Mouse (Mus musculus) hindbrain, postnatal 0 days (tissue): ENCODE measurements around the gene Coq7. TPM values are rescaled to one million over a fixed set of nuclear protein-coding genes. Genes with fewer than 3 reads are reported as not detected.

Experiments used
- ATAC-seq: fragments of 200-750 bp; cut with Nextera tagmentation; 2 replicates; pipeline ENCODE4 v1.8.0; 2017; ENCODE audit warnings: mild to moderate bottlenecking, moderate TSS enrichment, moderate library complexity
- DNase-seq: peaks from one replicate; pipeline ENCODE4 v3.0.0-alpha.2; 2015; ENCODE audit warnings: low spot score
- H3K27ac ChIP-seq: fragments of 300-500 bp; sonication (generic); 2 replicates; pipeline ENCODE4 v1.5.1; 2014; ENCODE audit warnings: mild to moderate bottlenecking
- H3K27me3 ChIP-seq: fragments of 300-500 bp; sonication (generic); 2 replicates; pipeline ENCODE4 v1.6.1; 2014; ENCODE audit warnings: low read length, mixed read lengths; ENCODE audit not compliant: insufficient read depth
- H3K36me3 ChIP-seq: fragments of 300-500 bp; sonication (generic); 2 replicates; pipeline ENCODE4 v1.6.1; 2014; ENCODE audit warnings: low read length, mixed read lengths; ENCODE audit not compliant: insufficient read depth
- H3K4me1 ChIP-seq: fragments of 300-500 bp; sonication (generic); 2 replicates; pipeline ENCODE4 v1.6.1; 2014; ENCODE audit warnings: antibody characterized with exemption, low read length, mixed read lengths; ENCODE audit not compliant: insufficient read depth
- H3K4me2 ChIP-seq: fragments of 300-500 bp; sonication (generic); 2 replicates; pipeline ENCODE4 v1.6.1; 2014; ENCODE audit warnings: low read depth, mild to moderate bottlenecking, low read length, moderate library complexity, mixed read lengths
- H3K4me3 ChIP-seq: fragments of 300-500 bp; sonication (generic); 2 replicates; pipeline ENCODE4 v1.5.1; 2014; ENCODE audit warnings: low read length
- H3K9ac ChIP-seq: fragments of 300-500 bp; sonication (generic); replicated peaks from 2 replicates; pipeline ENCODE4 v1.6.1; 2014; ENCODE audit warnings: mild to moderate bottlenecking, low read length, moderate library complexity, mixed read lengths
- H3K9me3 ChIP-seq: fragments of 300-500 bp; sonication (generic); 2 replicates; pipeline ENCODE4 v1.6.1; 2016; ENCODE audit warnings: low read length, mixed read lengths
- CTCF ChIP-seq: IDR thresholded peaks from 2 replicates; pipeline ENCODE4 v1.5.1; 2016; ENCODE audit warnings: antibody characterized with exemption, control low read depth, low read depth
- WGBS: fragments of 180-500 bp; shearing (Covaris S2); extraction: QIAGEN DNeasy Blood & Tissue Kit; methylation state at CpG from one replicate; pipeline ENCODE4 v1.1.7; 2014; 5-methylcytosine and 5-hydroxymethylcytosine counted together
- polyA plus RNA-seq: library from polyadenylated mRNA; unstranded; fragments of >200 nt; fragmentation: Nextera tagmentation; extraction: Ambion mirVana; gene quantifications from 2 replicates; pipeline ENCODE4 v1.2.1, GENCODE M21; 2015
- total RNA-seq: library from RNA; depleted of rRNA; stranded (reverse); fragments of >200 nt; gene quantifications from 2 replicates; pipeline ENCODE4 v1.2.3, GENCODE M21; 2014

Gene Coq7
- total and polyA plus RNA-seq, 2 experiments from 2014 or later = 35.8 to 157 TPM

DNA sequence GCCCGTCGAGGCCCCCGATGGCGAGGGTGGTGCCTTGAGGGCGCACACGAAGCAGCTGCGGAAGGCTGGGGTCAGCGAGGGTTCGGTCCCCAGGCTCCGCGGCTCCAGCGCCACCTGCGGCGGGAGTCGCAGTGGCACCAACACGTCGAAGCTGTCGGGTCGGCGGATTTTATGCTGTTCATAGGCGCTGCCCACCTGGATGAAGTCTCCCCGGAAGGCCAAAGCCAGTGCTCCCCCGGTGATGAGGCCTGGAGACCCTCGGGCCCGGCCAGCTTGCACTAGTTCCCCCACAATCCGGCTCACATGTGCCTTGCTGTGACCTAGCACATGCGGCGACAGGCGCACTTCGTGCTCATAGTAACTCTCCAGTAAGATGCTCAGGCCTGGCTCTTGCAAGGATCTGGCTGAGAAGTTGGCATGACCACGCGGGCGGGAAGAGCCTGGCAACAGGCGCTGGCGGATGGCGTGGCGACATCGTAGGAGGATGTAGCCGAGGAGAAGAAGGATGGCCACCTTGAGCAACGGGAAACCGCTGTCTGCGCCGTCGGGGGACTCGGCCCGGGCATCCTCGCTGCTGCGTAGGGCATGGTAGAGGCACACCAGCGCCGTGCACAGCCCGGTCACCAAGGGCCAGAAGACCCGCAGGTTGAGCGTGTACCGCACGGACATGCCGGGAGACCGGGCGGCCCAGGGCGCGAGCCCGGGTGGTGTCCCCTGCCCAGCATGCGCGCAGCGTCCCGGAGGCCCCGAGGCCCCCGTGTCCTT is 42.3 kb downstream of the Coq7 start:
- H3K36me3 ChIP-seq = no peaks in the 10 kb centered on the region
- DNase-seq (peak; percentile 58), ATAC-seq (peak; percentile 69)
- peak; percentile 31; the same call in 1 of the 2 replicates for TF ChIP-seq CTCF
- peak overlapping the region; percentile 18; the same call in 1 of the 2 replicates for H3K27ac ChIP-seq
- peaks cover 21% of the 10 kb centered on the region for H3K27me3 ChIP-seq
- H3K9me3 ChIP-seq = no peaks in the 10 kb centered on the region
- peak overlapping the region; percentile 52 for H3K9ac ChIP-seq
- 2% methylated on average over 65 of the region's 67 CpGs for WGBS
- peaks cover 3% of the 10 kb centered on the region; the same call in 1 of the 2 replicates for H3K4me1 ChIP-seq
- peak overlapping the region; percentile 64 for H3K4me2 ChIP-seq
- H3K4me3 ChIP-seq = peak overlapping the region; percentile 42

DNA sequence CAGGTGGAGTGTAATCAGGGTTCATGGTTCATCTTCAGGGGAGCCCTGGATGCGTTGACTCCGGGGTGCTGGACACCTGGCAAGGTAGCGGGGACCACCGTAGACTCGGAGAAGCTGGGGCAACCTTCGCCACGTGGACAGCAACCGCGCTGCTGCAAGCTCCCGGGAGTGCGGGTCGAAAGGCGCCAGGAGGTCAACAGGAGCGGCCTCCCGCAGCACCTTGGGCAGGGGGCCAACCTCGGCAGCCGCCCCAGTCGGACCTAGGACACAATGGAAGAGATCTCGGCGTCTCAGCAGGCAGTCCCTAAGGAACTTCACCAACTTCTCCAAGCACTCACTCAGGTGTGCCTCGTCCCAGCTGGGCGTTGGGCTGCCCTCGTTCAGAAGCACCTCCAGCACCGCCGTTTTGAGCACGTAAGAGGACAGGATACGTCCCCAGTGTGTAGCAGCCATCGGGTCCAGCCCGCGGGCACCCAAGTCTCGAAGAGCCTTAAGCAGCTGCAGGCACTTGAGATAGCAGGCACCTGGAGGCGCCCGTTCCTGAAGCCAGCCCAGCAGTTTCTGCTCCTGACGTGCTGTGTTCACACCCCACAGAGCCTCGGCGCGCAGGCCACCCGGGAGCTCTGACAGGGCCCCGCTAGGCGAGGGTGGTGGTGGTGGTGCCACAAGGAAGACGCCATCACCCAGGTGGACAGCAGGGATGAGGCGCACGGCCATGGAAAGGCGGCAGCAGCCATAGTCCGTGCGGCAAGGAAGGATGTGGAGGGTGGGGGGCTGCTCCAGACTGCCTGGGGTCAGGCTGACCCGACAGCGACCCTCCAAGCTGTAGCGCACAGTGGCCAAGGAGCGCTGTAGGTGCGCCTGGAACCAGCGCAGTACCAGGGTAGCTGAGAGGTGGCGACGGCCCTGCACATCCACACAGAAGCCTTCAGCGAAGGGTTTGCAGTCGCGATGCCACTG is 43.2 kb downstream of the Coq7 start:
- H3K27me3 ChIP-seq = peaks cover 21% of the 10 kb centered on the region
- peak; percentile 14; the same call in 1 of the 2 replicates for ATAC-seq

DNA sequence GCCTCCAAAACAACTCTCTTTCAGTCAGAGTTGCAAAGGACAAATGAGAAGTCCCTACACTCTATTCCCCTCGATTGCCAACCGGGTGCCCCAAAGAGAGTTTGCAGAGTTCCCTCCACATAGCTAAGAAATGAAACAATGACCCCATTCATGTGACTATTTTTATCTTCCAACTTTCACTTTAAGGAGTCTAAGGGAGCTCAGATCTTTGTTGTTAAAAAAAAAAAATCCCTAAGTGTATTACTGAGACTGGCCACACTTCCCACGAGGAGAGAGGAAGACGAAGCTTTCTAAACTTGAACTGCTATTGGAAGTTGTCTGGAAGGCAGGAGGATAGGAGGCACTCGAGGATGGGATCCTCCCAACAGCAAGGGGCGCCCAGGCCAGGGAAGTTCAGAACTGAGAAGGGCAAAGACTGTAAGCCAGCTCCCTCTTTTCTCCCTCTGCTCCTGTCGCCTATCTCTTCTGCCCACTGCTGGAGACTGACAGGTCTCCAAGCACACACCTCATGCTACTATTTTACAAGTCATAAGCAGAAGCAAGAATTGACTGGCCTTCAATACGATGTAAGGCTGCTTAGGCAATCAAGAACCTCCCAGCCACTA is 45.0 kb downstream of the Coq7 start:
- DNase-seq = no peak
- Histone ChIP-seq H3K9me3 (no peaks in the 10 kb centered on the region), H3K4me3 (no peak overlapping the region), H3K36me3 (no peaks in the 10 kb centered on the region), H3K27ac (no peak overlapping the region), H3K27me3 (peaks cover 21% of the 10 kb centered on the region), H3K9ac (no peak overlapping the region), H3K4me2 (no peak overlapping the region), H3K4me1 (peaks cover 3% of the 10 kb centered on the region; the same call in 1 of the 2 replicates)
- TF ChIP-seq CTCF = 0 out of 2 replicates have a peak, but pooled peaks have one; percentile 10
- no peak for ATAC-seq
- 24% methylated on average over 8 of the region's 8 CpGs for WGBS

More for the DNA sequence above, 43.2 kb downstream of the Coq7 start:
- no peak overlapping the region for H3K27ac ChIP-seq
- H3K4me1 ChIP-seq = peaks cover 3% of the 10 kb centered on the region; the same call in 1 of the 2 replicates
- 19% methylated on average over 57 of the region's 57 CpGs for WGBS
- peak overlapping the region; percentile 64 for H3K4me2 ChIP-seq
- H3K9ac ChIP-seq = no peak overlapping the region
- no peak overlapping the region; the same call in 1 of the 2 replicates for H3K4me3 ChIP-seq
- DNase-seq = no peak
- no peak for TF ChIP-seq CTCF
- no peaks in the 10 kb centered on the region for H3K9me3 ChIP-seq
- H3K36me3 ChIP-seq = no peaks in the 10 kb centered on the region

DNA sequence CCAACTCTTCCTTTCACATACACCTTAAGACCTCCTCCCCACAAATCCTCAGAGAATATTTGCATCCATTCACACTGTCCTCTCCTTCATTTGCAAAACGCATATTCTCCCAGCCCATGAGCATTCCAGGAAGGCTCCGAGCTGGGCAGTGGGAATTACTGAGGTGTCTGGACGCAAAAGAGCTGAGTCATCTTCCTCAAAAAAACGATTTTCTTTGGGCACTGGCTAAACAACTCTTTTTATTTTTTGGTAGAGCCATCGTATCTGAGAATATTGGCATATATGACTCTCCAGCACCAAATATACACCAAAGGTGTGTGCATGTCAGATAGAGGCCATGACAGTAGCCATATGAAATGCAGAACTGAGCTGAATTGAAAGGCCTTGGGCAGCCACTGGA is 46.2 kb downstream of the Coq7 start:
- no peak for TF ChIP-seq CTCF
- H3K9me3 ChIP-seq = no peaks in the 10 kb centered on the region
- peaks cover 19% of the 10 kb centered on the region for H3K27me3 ChIP-seq
- no peak overlapping the region for H3K4me3 ChIP-seq
- DNase-seq (no peak), ATAC-seq (no peak)
- no peak overlapping the region for H3K9ac ChIP-seq
- no peaks in the 10 kb centered on the region for H3K36me3 ChIP-seq
- WGBS = 60% methylated on average over 5 of the region's 5 CpGs
- H3K4me2 ChIP-seq = no peak overlapping the region
- H3K4me1 ChIP-seq = peaks cover 3% of the 10 kb centered on the region; the same call in 1 of the 2 replicates
- no peak overlapping the region for H3K27ac ChIP-seq

DNA sequence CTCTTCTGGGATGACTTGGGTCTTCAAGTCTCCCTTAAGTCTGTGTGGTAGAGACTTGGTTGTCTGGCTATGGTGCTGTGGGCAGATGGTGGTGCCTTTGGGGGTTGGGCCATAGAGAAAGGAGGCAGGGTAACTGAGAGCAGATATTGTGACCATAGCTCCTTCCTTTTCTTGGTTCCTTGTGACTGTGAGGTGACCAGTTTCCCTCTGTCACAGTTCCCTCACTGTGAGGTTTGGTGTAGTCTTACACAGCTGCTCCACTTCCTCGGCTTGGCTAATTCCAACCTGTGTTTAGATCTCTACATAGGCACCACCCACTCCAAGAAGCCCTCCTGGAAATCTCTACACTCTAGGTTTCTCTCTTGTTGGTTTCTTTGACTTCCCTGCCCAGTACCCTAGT is 49.2 kb downstream of the Coq7 start:
- ATAC-seq = no peak
- H3K9me3 ChIP-seq = no peaks in the 10 kb centered on the region
- DNase-seq = no peak
- no peak overlapping the region for H3K9ac ChIP-seq
- 93% methylated on average over 1 of the region's 1 CpGs for WGBS
- H3K4me1 ChIP-seq = no peaks in the 10 kb centered on the region; the same call in 1 of the 2 replicates
- no peaks in the 10 kb centered on the region for H3K36me3 ChIP-seq
- H3K27ac ChIP-seq = no peak overlapping the region
- no peak overlapping the region for H3K4me3 ChIP-seq
- no peak overlapping the region for H3K4me2 ChIP-seq
- no peak for TF ChIP-seq CTCF
- no peaks in the 10 kb centered on the region for H3K27me3 ChIP-seq

DNA sequence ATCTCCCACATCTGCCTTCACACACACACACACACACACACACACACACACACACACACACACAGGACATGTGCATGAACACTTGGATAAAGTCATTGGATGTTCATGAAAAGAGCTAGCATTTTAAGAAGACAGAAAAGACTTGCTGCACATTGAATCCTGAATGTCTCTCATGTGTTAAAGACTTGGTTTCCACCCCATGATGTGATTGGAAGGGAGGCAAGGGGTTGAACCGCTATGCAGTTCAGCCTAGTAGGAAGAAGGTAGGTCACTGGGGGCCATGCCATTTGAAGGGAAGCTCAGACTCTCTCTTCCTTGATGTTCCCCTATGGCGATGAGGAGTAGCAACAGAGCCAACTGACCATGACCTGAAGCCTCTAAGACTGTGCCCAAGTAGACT is 51.2 kb downstream of the Coq7 start:
- H3K4me1 ChIP-seq = no peaks in the 10 kb centered on the region
- no peaks in the 10 kb centered on the region for H3K9me3 ChIP-seq
- no peak overlapping the region for H3K27ac ChIP-seq
- H3K27me3 ChIP-seq = no peaks in the 10 kb centered on the region
- H3K9ac ChIP-seq = no peak overlapping the region
- ATAC-seq (no peak), DNase-seq (no peak)
- H3K4me3 ChIP-seq = no peak overlapping the region
- no peaks in the 10 kb centered on the region for H3K36me3 ChIP-seq
- H3K4me2 ChIP-seq = no peak overlapping the region
- no peak for TF ChIP-seq CTCF
- 86% methylated on average over 2 of the region's 2 CpGs for WGBS
